Mouse (Mus musculus): ENCODE measurements at regions not wholly inside any gene's neighbourhood (a gene's known extent, or its start where the extent isn't known, plus 50 kb on each side); places are given as distances from the start of the nearest gene placed in this dataset.
"Not testable (repeated sequence)": the region's sequence is repeated elsewhere in the genome, so short reads cannot be mapped to it uniquely, and the experiment has no call there.

DNA sequence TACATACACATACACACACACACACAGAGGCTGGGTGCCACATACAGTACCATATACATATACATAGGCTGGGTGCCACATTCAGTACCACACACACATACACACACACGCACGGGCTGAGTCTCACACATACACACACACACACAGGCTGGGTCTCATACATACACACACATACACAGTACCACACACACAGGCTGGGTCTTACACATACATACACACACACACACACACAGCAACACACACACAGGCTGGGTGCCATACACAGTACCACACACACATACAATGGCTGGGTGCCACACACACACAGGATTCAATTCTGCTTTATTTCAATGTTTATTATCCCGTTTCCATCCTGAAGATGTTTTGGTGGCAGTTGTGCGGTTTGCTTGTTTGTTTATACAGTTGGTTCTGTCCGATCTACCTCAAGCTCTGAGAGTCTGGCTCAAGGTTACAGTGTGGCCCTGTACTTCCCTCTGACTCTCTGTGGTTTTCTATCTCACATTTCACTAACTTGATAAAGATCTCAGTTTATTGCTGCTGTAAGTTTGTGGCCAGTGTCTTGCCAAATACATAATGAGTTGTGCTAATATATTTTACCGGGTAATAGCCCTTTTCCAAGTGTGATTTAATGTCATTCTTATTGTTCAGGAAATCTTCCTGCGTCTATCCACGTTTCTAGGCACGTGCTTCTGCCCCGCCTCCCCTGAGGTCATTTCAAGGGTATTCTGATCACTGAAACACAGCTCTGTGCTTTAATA lies 164.7 kb upstream of the Zfp637 start:
- Histone ChIP-seq H3K27ac (replicated peaks; ENCODE audit: low read depth, low read length) (peak overlapping the region; percentile 31; the same call in 1 of the 2 replicates), H3K4me1 (ENCODE audit: control insufficient read depth, insufficient read depth, insufficient read length, low read length) (peaks cover 5% of the 10 kb centered on the region; the same call in 1 of the 2 replicates), H3K4me3 (ENCODE audit: insufficient read depth, low read depth, low read length) (no peak overlapping the region)

DNA sequence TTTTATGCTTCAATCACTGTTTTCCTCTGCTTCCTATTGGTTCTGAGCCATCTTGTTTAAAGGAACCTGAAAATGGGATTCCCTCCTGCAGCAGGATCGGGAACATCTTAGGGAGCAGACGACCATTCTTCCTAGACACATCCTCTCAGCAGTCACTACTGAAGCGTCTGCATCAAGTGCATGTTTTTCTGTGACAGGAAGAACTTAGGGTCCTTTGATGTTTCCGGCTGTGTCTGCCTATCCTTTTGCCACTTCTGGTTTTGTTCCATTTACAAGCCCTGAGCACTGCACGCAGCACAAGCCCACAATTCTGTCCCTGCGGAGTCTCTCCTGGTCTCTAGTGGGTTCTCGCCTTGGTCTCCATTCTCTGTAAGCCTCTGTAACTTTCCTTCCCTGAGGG lies 163.9 kb upstream of the Zfp637 start:
- H3K4me1 ChIP-seq (ENCODE audit: control insufficient read depth, insufficient read depth, insufficient read length, low read length) = peaks cover 5% of the 10 kb centered on the region; the same call in 1 of the 2 replicates
- H3K4me3 ChIP-seq (ENCODE audit: insufficient read depth, low read depth, low read length) = no peak overlapping the region
- H3K27ac ChIP-seq (replicated peaks; ENCODE audit: low read depth, low read length) = no peak overlapping the region

DNA sequence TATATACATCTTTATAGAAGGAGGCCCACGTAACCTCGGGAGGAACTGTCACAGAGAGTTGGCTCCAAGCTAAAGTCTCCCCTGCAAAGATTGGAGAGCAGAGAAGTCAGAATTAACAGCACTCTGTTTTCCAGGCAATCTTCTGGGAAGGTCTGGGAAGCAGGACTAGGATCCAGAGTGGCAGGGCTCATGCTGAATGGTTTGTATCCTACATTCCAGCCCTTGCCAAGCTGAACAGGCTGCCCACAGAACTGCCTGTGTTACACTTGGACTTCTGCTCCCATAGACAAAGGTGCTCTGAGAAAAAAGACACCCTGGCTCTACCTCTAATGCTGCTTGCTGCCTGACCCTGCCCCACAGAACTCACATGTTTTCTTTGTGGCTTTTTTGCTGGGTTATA lies 163.2 kb upstream of the Zfp637 start:
- Histone ChIP-seq H3K4me1 (ENCODE audit: control insufficient read depth, insufficient read depth, insufficient read length, low read length) (peaks cover 5% of the 10 kb centered on the region; the same call in 1 of the 2 replicates), H3K4me3 (ENCODE audit: insufficient read depth, low read depth, low read length) (no peak overlapping the region), H3K27ac (replicated peaks; ENCODE audit: low read depth, low read length) (no peak overlapping the region)

DNA sequence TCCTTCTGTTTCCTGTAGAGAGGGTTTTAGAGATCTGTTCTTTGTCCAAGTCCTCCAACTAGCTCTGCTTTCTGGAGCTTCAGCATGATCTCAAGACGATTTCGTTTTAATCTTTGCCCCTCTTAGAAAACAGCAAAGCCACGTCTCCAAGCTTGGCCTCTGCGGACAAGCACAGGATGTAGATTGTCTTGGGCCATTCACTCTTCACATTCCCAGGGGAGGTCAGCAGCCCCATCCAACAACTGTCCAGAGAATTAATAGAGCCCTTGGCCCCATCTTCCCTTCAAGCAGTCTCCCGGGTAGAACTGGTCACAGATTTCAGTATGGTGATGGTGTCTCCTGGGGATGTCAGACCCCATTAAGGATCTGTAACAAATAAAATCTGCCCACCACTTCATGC lies 162.7 kb upstream of the Zfp637 start:
- Histone ChIP-seq H3K27ac (replicated peaks; ENCODE audit: low read depth, low read length) (no peak overlapping the region), H3K4me3 (ENCODE audit: insufficient read depth, low read depth, low read length) (no peak overlapping the region), H3K4me1 (ENCODE audit: control insufficient read depth, insufficient read depth, insufficient read length, low read length) (peaks cover 5% of the 10 kb centered on the region; the same call in 1 of the 2 replicates)

DNA sequence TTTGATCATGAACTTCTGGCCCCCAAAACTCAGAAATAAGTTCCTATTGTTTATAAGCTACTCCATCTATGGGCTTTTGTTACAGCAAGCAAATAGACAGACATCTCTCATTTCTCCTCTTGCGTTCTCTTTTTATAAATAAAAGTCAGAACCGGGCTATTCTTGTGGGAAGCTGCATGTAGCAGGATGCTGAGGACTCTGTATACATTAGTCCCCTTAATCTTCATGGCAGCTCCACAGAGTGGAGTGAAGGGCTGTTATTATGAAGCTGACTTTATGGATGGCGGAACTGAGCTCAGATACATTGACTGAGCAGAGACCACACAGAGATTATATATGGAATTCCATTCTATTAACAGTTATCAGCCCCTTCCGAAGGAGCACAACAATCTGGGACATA lies 162.1 kb upstream of the Zfp637 start:
- no peak overlapping the region for H3K4me3 ChIP-seq (ENCODE audit: insufficient read depth, low read depth, low read length)
- H3K4me1 ChIP-seq (ENCODE audit: control insufficient read depth, insufficient read depth, insufficient read length, low read length) = peaks cover 5% of the 10 kb centered on the region; the same call in 1 of the 2 replicates
- H3K27ac ChIP-seq (replicated peaks; ENCODE audit: low read depth, low read length) = no peak overlapping the region

DNA sequence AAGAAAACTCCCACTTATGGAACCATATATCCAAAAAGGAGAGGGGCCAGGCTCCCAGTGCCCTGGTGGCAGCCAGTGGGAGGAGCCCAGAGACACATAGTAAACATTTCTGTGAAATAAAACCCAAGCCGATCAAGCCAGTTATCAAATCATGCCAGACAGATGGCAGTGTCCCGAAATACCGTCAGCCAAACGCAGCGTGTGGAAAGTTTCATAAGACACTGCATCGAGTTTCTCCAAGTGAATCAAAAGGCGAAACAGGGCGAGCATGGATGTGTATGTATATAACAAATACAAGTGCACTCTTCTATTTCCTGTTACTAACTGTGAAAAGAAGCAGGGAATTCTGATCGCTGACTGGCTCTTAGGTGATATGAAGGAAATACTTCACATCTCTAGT lies 154.8 kb upstream of the Zfp637 start:
- H3K4me1 ChIP-seq (ENCODE audit: control insufficient read depth, insufficient read depth, insufficient read length, low read length) = no peaks in the 10 kb centered on the region
- no peak overlapping the region for H3K27ac ChIP-seq (replicated peaks; ENCODE audit: low read depth, low read length)
- no peak overlapping the region for H3K4me3 ChIP-seq (ENCODE audit: insufficient read depth, low read depth, low read length)

DNA sequence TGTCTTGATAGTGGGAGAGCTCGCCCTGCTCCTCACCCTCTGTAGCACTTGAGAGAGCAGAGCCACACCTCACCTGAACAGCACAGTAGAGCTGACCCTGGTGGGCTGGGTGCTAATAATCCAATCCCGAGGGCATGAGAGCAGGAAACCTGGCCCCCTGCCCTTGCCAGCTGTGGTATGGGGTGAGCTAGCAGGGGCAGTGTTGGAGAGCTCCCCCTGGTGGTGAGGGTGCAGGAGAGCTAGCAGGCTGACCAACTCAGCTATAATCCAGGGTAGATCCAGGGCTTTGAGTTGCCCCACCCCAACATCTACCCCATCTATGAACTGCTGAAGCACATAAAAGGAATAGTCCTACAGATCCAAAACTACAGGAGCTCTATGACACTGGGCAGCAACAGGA lies 153.9 kb upstream of the Zfp637 start:
- no peak overlapping the region for H3K27ac ChIP-seq (replicated peaks; ENCODE audit: low read depth, low read length)
- no peaks in the 10 kb centered on the region for H3K4me1 ChIP-seq (ENCODE audit: control insufficient read depth, insufficient read depth, insufficient read length, low read length)
- H3K4me3 ChIP-seq (ENCODE audit: insufficient read depth, low read depth, low read length) = no peak overlapping the region

DNA sequence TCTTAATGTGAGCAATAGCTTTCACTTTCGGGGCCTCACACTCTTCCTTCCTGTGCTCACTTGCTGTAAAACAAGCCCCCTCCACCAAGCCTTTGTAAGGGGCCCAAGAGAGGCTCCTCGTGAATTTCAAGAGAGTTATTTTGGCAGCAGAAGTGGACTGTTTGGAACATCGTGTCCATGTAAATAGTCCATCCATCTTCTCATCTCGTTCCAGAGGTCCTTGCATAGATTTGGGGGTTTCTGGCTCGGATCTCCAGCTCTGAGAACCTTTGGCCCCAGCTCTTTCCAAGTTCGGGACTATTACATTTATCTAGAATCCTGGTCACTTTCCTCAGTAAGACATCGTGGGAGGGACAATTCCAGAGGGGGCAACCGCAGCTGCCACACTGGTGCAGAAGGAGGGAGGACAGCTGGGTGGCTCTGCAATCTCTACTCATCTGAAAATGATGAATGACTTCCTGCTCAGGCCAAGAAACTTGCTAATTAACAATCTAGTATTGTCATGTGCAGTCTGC lies 152.3 kb upstream of the Zfp637 start:
- Histone ChIP-seq H3K4me1 (ENCODE audit: control insufficient read depth, insufficient read depth, insufficient read length, low read length) (no peaks in the 10 kb centered on the region), H3K27ac (replicated peaks; ENCODE audit: low read depth, low read length) (no peak overlapping the region), H3K4me3 (ENCODE audit: insufficient read depth, low read depth, low read length) (no peak overlapping the region)

DNA sequence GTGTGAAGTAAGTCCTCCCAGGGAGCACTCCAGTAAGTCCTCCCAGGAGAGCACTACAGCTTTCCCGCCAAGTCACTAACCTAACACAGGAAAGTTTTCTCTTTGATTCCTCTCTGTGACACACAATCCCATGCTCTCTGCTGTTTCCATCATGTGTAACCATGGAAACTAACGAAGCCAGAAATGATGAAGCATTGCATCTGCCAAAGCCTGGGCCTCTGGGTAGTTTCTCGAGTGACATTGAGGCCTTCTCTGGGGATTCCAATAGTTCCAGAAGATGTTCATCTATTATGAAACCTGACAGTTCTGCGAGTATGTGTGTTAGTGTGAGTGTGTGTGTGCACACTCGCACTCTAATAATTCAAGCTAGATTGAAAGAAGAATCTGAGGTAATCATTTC lies 140.7 kb upstream of the Zfp637 start:
- Histone ChIP-seq H3K4me3 (ENCODE audit: insufficient read depth, low read depth, low read length) (no peak overlapping the region), H3K27ac (replicated peaks; ENCODE audit: low read depth, low read length) (no peak overlapping the region), H3K4me1 (ENCODE audit: control insufficient read depth, insufficient read depth, insufficient read length, low read length) (no peaks in the 10 kb centered on the region)

DNA sequence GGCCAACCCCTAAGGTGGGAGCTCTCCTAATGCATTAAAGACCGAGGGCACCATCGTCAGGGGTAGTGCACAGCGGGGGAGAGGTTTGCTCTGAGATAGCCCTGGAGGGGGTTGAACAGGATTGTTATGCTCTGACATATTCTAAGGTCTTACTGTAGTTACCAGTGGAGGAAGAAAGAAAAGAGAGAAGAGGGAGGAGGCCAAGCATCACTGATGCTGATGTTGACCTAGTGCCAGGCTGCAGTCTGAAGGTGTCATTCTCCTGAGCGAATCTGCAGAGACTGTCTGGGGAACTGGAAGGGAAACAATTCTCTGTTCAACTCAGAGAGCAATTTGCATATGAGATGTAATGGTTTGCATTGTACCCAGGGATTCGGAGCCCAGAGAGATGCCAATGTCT lies 139.4 kb upstream of the Zfp637 start:
- Histone ChIP-seq H3K27ac (replicated peaks; ENCODE audit: low read depth, low read length) (no peak overlapping the region), H3K4me3 (ENCODE audit: insufficient read depth, low read depth, low read length) (no peak overlapping the region), H3K4me1 (ENCODE audit: control insufficient read depth, insufficient read depth, insufficient read length, low read length) (no peaks in the 10 kb centered on the region)

DNA sequence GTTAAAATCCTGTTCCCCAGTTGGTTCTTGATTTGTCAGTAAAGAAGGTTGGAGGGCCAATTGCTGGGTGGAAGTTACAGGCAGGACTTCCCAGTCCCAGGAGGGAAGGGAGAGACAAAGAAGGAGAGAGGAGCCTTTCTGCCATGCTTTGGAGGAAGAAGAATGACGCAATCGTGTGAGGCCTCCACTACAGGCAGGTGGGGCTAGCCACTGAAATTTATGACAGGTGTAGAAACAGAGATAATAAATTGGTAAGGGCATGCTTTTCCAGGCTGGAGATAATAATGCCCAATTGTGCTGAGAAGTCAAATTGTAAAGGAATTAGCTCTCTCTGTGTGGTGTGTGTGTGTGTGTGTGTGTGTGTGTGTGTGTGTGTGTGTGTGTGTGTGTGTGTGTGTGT lies 135.0 kb upstream of the Zfp637 start:
- H3K27ac ChIP-seq (replicated peaks; ENCODE audit: low read depth, low read length) = no peak overlapping the region
- no peak overlapping the region for H3K4me3 ChIP-seq (ENCODE audit: insufficient read depth, low read depth, low read length)
- no peaks in the 10 kb centered on the region for H3K4me1 ChIP-seq (ENCODE audit: control insufficient read depth, insufficient read depth, insufficient read length, low read length)

DNA sequence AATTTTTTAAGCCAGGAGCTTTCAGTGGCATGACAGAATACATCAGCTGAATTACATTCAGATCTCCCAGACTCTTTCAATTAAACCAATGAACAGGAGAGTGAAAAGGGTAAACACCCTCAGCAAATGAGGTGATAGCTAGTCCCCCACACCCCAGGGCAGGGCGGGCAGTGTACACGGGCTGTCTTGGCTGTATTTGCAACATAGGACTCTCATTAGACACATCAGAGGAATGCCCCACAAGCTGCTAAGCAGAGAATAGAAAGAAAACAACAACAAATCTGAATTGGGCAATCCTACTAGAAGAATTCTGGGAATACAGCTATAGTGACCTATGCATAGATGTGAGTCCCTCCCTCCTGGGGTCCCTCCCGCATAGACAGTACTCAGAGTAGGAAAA lies 131.8 kb upstream of the Zfp637 start:
- Histone ChIP-seq H3K27ac (replicated peaks; ENCODE audit: low read depth, low read length) (no peak overlapping the region), H3K4me3 (ENCODE audit: insufficient read depth, low read depth, low read length) (no peak overlapping the region), H3K4me1 (ENCODE audit: control insufficient read depth, insufficient read depth, insufficient read length, low read length) (no peaks in the 10 kb centered on the region)

DNA sequence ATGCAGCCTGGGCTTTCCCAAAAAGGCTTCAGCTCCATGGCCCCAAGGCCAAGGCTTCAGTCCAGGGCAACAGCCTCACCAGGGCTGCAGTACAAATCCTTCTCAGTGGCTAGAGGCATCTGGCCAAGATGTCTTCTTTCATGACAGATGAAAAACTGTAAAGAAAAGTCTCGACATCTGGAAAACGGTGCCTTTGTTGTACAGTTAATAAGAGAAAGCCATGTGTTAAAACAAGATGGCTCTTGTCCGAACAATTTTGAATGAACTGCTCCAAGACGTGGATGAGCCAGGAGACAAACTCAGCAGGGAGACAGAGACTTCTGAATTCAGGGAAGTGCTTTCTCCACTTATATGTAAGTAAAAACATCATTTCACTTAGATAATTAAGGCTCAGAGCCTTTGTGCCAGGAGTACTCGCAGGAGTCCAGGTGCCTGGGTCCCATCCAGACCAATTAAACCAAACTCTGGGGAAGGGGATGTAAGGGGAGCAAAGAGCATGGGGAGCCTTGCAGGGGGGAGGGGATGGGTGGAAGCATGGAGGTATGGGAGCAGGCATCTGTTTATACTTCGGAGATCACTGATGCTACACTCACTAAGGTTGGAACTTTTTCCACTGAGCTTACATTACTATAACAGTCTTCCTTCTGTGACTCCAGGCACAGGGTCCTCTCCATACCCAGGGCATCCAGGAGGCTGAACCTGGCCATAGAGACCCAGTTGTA lies 125.8 kb upstream of the Zfp637 start:
- H3K4me1 ChIP-seq (ENCODE audit: control insufficient read depth, insufficient read depth, insufficient read length, low read length) = no peaks in the 10 kb centered on the region
- no peak overlapping the region for H3K4me3 ChIP-seq (ENCODE audit: insufficient read depth, low read depth, low read length)
- H3K27ac ChIP-seq (replicated peaks; ENCODE audit: low read depth, low read length) = no peak overlapping the region

DNA sequence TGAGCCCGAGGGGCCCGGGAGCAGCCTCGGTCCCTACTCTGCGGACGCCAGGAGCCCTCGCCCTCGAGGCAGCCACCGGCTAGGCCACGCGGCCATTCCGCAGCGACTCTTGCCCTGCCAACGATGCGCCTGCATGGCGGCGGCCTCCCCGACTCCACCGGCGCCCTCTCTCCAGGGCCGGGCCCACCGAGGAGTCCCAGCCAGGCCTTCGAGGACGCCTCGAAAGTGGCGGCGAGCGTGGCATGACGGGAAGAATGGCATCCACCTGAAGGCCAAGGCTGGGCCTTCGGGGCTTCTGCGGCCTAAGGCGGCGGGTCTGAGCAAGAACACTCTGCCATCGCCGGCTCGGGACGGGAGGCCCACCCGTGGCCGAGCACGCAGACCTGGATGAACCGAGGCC lies 124.6 kb upstream of the Zfp637 start:
- H3K27ac ChIP-seq (replicated peaks; ENCODE audit: low read depth, low read length); H3K4me1 ChIP-seq (ENCODE audit: control insufficient read depth, insufficient read depth, insufficient read length, low read length): not testable (repeated sequence)

DNA sequence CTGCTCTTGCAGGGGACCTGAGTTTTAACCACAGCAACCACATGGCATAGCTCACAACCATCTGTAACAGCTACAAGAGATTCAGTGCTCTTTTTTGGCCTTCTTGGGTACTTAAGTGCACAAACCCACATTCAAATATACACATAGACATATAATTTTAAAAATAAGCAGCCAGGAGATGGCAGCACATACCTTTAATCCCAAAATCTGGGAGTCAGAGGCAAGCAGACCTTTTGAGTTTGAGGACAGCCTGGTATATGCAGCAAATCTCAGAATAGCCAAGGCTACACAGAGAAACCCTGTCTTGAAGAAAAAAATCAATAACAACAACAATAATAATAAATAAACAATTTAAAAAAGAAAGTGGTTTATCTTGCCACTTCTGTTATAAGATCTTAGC lies 88.6 kb upstream of the Zfp637 start:
- not testable (repeated sequence) for H3K4me3 ChIP-seq (ENCODE audit: insufficient read depth, low read depth, low read length); H3K4me1 ChIP-seq (ENCODE audit: control insufficient read depth, insufficient read depth, insufficient read length, low read length); H3K27ac ChIP-seq (replicated peaks; ENCODE audit: low read depth, low read length)

More for the DNA sequence above, 124.6 kb upstream of the Zfp637 start:
- H3K4me3 ChIP-seq (ENCODE audit: insufficient read depth, low read depth, low read length) = not testable (repeated sequence)

DNA sequence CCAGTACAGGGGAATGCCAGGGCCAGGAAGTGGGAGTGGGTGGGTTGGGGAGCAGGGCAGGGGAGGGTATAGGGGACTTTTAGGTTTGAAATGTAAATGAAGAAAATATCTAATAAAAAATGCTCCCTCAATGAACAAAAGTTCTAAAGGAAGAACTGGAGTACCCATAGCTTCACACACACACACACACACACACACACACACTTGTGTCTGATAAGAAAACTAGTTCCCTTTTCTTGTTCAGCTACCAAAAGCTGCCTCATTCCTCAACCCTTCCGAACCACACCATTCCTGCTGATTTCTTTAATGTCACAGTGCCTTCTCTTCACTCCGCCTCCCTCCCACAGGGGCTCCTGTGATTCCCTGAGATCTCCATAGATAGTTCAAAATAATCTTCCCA lies 85.3 kb upstream of the Zfp637 start:
- H3K4me3 ChIP-seq (ENCODE audit: insufficient read depth, low read depth, low read length); H3K4me1 ChIP-seq (ENCODE audit: control insufficient read depth, insufficient read depth, insufficient read length, low read length); H3K27ac ChIP-seq (replicated peaks; ENCODE audit: low read depth, low read length): not testable (repeated sequence)

Measured in brown adipose tissue, adult 24 weeks (tissue).